26 mouse cellular contexts compared by ENCODE assay signal in genomic region chr13:55858463-55858862, GRCm38 (mm10). TPM values are rescaled to one million over a fixed set of nuclear protein-coding genes. Genes with fewer than 3 reads are reported as not detected.
"Had no signal": no experiment of that assay in that cellular context is flagged by ENCODE, and none has a peak within 500 bp of the region (broad histone marks: within the 10 kb centered on the region; RNA-seq: fewer than 3 reads in every experiment).

No protein-coding gene starts in this region.

- DNase-seq: gastrocnemius, adult 2 months; gastrocnemius, postnatal 10 days; gastrocnemius, postnatal 25 days; heart, adult 11 months; heart, adult 2 months; heart, postnatal 14 days; heart, postnatal 36 days; kidney, adult 18-20 months; kidney, adult 8-10 months; kidney, postnatal 10 days; kidney, postnatal 25 days; kidney, postnatal 4 days; layer of hippocampus, postnatal 36 days; left cerebral cortex, postnatal 4 days had no signal

- ATAC-seq: hindbrain, embryonic 16.5 days; inflammation-experienced regulatory T-cells, adult 6 months; intestine, embryonic 15.5 days; intestine, postnatal 0 days; liver, embryonic 12.5 days had no signal

RNA-seq across cellular contexts. Expression of gene Pitx1, which starts 22.5 kb away (rescaled TPM):
- total RNA-seq: heart, adult 2 months; heart, postnatal 14 days; heart, postnatal 36 days; layer of hippocampus, adult 2 months; layer of hippocampus, postnatal 10 days; layer of hippocampus, postnatal 36 days; left cerebral cortex, adult 18-20 months; left cerebral cortex, adult 8-10 months; left cerebral cortex, postnatal 10 days; left cerebral cortex, postnatal 25 days; left cerebral cortex, postnatal 4 days; liver, adult 2 months had no signal
